Mouse (Mus musculus) intestine, embryonic 14.5 days (tissue): ENCODE results near the gene Dnajc3. TPM values are rescaled to one million over a fixed set of nuclear protein-coding genes. Genes with fewer than 3 reads are reported as not detected.

Experiments
- ATAC-seq: fragments of 200-750 bp; cut with Nextera tagmentation; replicated peaks from 2 replicates; pipeline ENCODE4 v1.8.0; 2017; ENCODE audit warnings: low read depth, moderate number of reproducible peaks, moderate TSS enrichment, moderate library complexity; ENCODE audit not compliant: low FRiP score, low TSS enrichment
- DNase-seq: peaks from one replicate; pipeline ENCODE4 v3.0.0-alpha.2; 2018; ENCODE audit warnings: low spot score
- H3K27ac ChIP-seq: fragments of 300-500 bp; sonication (generic); 2 replicates; pipeline ENCODE4 v1.5.1; 2014; ENCODE audit warnings: low read depth, mild to moderate bottlenecking, control low read depth
- H3K27me3 ChIP-seq: fragments of 300-500 bp; sonication (generic); replicated peaks from 2 replicates; pipeline ENCODE4 v1.6.1; 2014; ENCODE audit warnings: low read length, control low read depth; ENCODE audit not compliant: control insufficient read depth, insufficient read depth
- H3K36me3 ChIP-seq: fragments of 300-500 bp; sonication (generic); 2 replicates; pipeline ENCODE4 v1.6.1; 2014; ENCODE audit warnings: low read length, control low read depth; ENCODE audit not compliant: control insufficient read depth, insufficient read depth
- H3K4me1 ChIP-seq: fragments of 300-500 bp; sonication (generic); replicated peaks from 2 replicates; pipeline ENCODE4 v1.6.1; 2014; ENCODE audit warnings: low read length, control low read depth, mixed read lengths; ENCODE audit not compliant: control insufficient read depth, insufficient read depth
- H3K4me2 ChIP-seq: fragments of 300-500 bp; sonication (generic); 2 replicates; pipeline ENCODE4 v1.6.1; 2014; ENCODE audit warnings: low read length
- H3K4me3 ChIP-seq: fragments of 300-500 bp; sonication (generic); 2 replicates; pipeline ENCODE4 v1.5.1; 2014; ENCODE audit warnings: low read depth, low read length, control low read depth, mixed read lengths
- H3K9ac ChIP-seq: fragments of 300-500 bp; sonication (generic); 2 replicates; pipeline ENCODE4 v1.6.1; 2014; ENCODE audit warnings: mild to moderate bottlenecking, low read length
- H3K9me3 ChIP-seq: fragments of 300-500 bp; sonication (generic); 2 replicates; pipeline ENCODE4 v1.6.1; 2016; ENCODE audit warnings: low read length, control low read depth; ENCODE audit not compliant: control insufficient read depth
- WGBS: fragments of 180-500 bp; shearing (Covaris S2); extraction: QIAGEN DNeasy Blood & Tissue Kit; methylation state at CpG from one replicate; pipeline ENCODE4 v1.1.7; 2014; 5-methylcytosine and 5-hydroxymethylcytosine counted together
- polyA plus RNA-seq: library from polyadenylated mRNA; unstranded; fragments of >200 nt; fragmentation: Nextera tagmentation; extraction: Ambion mirVana; gene quantifications from 2 replicates; pipeline ENCODE4 v1.2.1, GENCODE M21; 2014

Gene Dnajc3
- polyA plus RNA-seq, 1 experiment from 2014 or later: 40.9 TPM

- no peak for ATAC-seq
- no peak overlapping the region for H3K9ac ChIP-seq
- peaks cover 56% of the 10 kb centered on the region for H3K36me3 ChIP-seq
- DNase-seq: no peak
- no peak overlapping the region for H3K4me3 ChIP-seq
- H3K27me3 ChIP-seq: no peaks in the 10 kb centered on the region
- H3K27ac ChIP-seq: no peak overlapping the region
- H3K4me1 ChIP-seq: no peaks in the 10 kb centered on the region
- H3K9me3 ChIP-seq: no peaks in the 10 kb centered on the region
- 75% methylated on average over 8 of the region's 8 CpGs for WGBS
- no peak overlapping the region for H3K4me2 ChIP-seq
Measured at GRCm38 (mm10) chr14:118907592-118907991, 30.2 kb upstream of the Dnajc3 start.

- Histone ChIP-seq H3K36me3 (peaks cover 49% of the 10 kb centered on the region), H3K4me2 (no peak overlapping the region), H3K9me3 (no peaks in the 10 kb centered on the region), H3K9ac (no peak overlapping the region), H3K27me3 (no peaks in the 10 kb centered on the region), H3K27ac (no peak overlapping the region), H3K4me1 (no peaks in the 10 kb centered on the region), H3K4me3 (no peak overlapping the region)
- WGBS: 55% methylated on average over 8 of the region's 8 CpGs
- no peak for DNase-seq
- no peak for ATAC-seq
Measured at GRCm38 (mm10) chr14:118909872-118910271, 27.9 kb upstream of the Dnajc3 start.

GRCm38 (mm10) chr14:118910332-118911222 lies 27.2 kb upstream of the Dnajc3 start:
- no peaks in the 10 kb centered on the region for H3K27me3 ChIP-seq
- no peaks in the 10 kb centered on the region for H3K9me3 ChIP-seq
- no peak overlapping the region for H3K4me3 ChIP-seq
- H3K4me1 ChIP-seq: no peaks in the 10 kb centered on the region
- ATAC-seq: peak; percentile 53
- H3K9ac ChIP-seq: no peak overlapping the region
- no peak overlapping the region for H3K4me2 ChIP-seq
- H3K27ac ChIP-seq: no peak overlapping the region
- 54% methylated on average over 29 of the region's 29 CpGs for WGBS
- DNase-seq: peak; percentile 81
- peaks cover 49% of the 10 kb centered on the region for H3K36me3 ChIP-seq

GRCm38 (mm10) chr14:118911521-118911920 lies 26.3 kb upstream of the Dnajc3 start:
- Histone ChIP-seq H3K27ac (no peak overlapping the region), H3K9me3 (no peaks in the 10 kb centered on the region), H3K4me1 (no peaks in the 10 kb centered on the region), H3K4me2 (no peak overlapping the region), H3K36me3 (peaks cover 46% of the 10 kb centered on the region), H3K27me3 (no peaks in the 10 kb centered on the region), H3K4me3 (no peak overlapping the region), H3K9ac (no peak overlapping the region)
- DNase-seq (no peak), ATAC-seq (no peak)
- 89% methylated on average over 6 of the region's 6 CpGs for WGBS

- ATAC-seq: no peak
- Histone ChIP-seq H3K9ac (no peak overlapping the region), H3K36me3 (peaks cover 39% of the 10 kb centered on the region), H3K4me3 (no peak overlapping the region), H3K27ac (no peak overlapping the region), H3K27me3 (no peaks in the 10 kb centered on the region), H3K4me2 (no peak overlapping the region), H3K4me1 (no peaks in the 10 kb centered on the region), H3K9me3 (no peaks in the 10 kb centered on the region)
- WGBS: 82% methylated on average over 5 of the region's 5 CpGs
- no peak for DNase-seq
Measured at GRCm38 (mm10) chr14:118913651-118914050, 24.1 kb upstream of the Dnajc3 start.

- no peak overlapping the region for H3K27ac ChIP-seq
- H3K9ac ChIP-seq: no peak overlapping the region
- DNase-seq (no peak), ATAC-seq (no peak)
- H3K4me3 ChIP-seq: no peak overlapping the region
- no peaks in the 10 kb centered on the region for H3K9me3 ChIP-seq
- no peak overlapping the region for H3K4me2 ChIP-seq
- no peaks in the 10 kb centered on the region for H3K27me3 ChIP-seq
- peaks cover 20% of the 10 kb centered on the region; the same call in 1 of the 2 replicates for H3K36me3 ChIP-seq
- peaks cover 19% of the 10 kb centered on the region for H3K4me1 ChIP-seq
- WGBS: 54% methylated on average over 8 of the region's 8 CpGs
Measured at GRCm38 (mm10) chr14:118919025-118919424, 18.8 kb upstream of the Dnajc3 start.

- H3K27ac ChIP-seq: no peak overlapping the region
- DNase-seq (no peak), ATAC-seq (no peak)
- no peak overlapping the region for H3K4me2 ChIP-seq
- H3K36me3 ChIP-seq: peaks cover 15% of the 10 kb centered on the region; the same call in 1 of the 2 replicates
- no peak overlapping the region for H3K9ac ChIP-seq
- no peaks in the 10 kb centered on the region for H3K27me3 ChIP-seq
- H3K4me1 ChIP-seq: peaks cover 20% of the 10 kb centered on the region
- no peak overlapping the region for H3K4me3 ChIP-seq
- no peaks in the 10 kb centered on the region for H3K9me3 ChIP-seq
- 47% methylated on average over 7 of the region's 7 CpGs for WGBS
Measured at GRCm38 (mm10) chr14:118920654-118921053, 17.1 kb upstream of the Dnajc3 start.

GRCm38 (mm10) chr14:118922251-118922650 lies 15.5 kb upstream of the Dnajc3 start:
- 23% methylated on average over 22 of the region's 22 CpGs for WGBS
- H3K9ac ChIP-seq: peak overlapping the region; percentile 35

More at GRCm38 (mm10) chr14:118922251-118922650, 15.5 kb upstream of the Dnajc3 start:
- Histone ChIP-seq H3K4me1 (peaks cover 24% of the 10 kb centered on the region), H3K9me3 (no peaks in the 10 kb centered on the region), H3K4me3 (peak overlapping the region; percentile 38), H3K36me3 (peaks cover 4% of the 10 kb centered on the region; the same call in 1 of the 2 replicates), H3K4me2 (peak overlapping the region; percentile 83), H3K27ac (no peak overlapping the region), H3K27me3 (no peaks in the 10 kb centered on the region)
- ATAC-seq (no peak), DNase-seq (peak; percentile 71)
